Mouse (Mus musculus): ENCODE results near the gene Chd3.
A peak's percentile ranks its signal among the peaks of the same experiment; 100 is the strongest.

DNA sequence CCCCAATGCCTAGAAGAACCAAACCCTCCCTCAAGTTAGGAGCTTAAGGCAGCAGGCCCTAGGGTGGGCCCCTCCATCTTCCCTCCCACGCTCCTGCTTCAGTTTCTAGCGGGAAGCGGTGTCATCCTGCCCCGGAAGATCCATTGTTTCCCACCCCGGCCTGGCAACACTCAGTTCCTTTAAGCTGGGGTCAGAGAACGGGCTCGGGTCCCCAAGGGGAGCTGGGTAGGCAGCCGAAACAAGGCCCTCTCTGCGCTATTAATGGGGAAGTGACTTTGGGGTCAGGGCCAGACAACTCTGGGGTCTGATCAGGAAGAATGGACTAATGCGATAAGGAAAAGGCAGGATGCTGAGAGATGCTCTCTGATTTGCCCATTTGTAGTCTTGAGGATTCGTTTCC, 27.6 kb upstream of the Chd3 start:
- TF ChIP-seq CTCF (IDR thresholded peaks at IDR 0.05; ENCODE audit: low read depth) (no peak), EP300 (IDR thresholded peaks at IDR 0.05; ENCODE audit: low read depth) (peak; percentile 50)
